Comparison of ENCODE assay signal across 10 mouse cellular contexts in genomic region chr5:134544516-134545241, GRCm38 (mm10). TPM values are rescaled to one million over a fixed set of nuclear protein-coding genes. Genes with fewer than 3 reads are reported as not detected.
A peak's percentile ranks its signal among the peaks of the same experiment; 100 is the strongest.
DNase-seq lines count a peak whose midpoint lies in the region; ATAC-seq and TF ChIP-seq lines count a peak whose summit lies in the region.
"Had no signal": no experiment of that assay in that cellular context is flagged by ENCODE, and none has a peak within 500 bp of the region (broad histone marks: within the 10 kb centered on the region; RNA-seq: fewer than 3 reads in every experiment).

No protein-coding gene starts in this region.

- no peaks in the 10 kb centered on the region for H3K27me3 ChIP-seq in forebrain, embryonic 12.5 days
- no peaks in the 10 kb centered on the region for H3K27me3 ChIP-seq in forebrain, embryonic 14.5 days (replicated peaks; ENCODE audit: control insufficient read depth, insufficient read depth, low read length)
- H3K27me3 ChIP-seq in midbrain, embryonic 13.5 days = no peaks in the 10 kb centered on the region
- no peaks in the 10 kb centered on the region for H3K27me3 ChIP-seq in midbrain, embryonic 10.5 days (ENCODE audit: low read depth, poor library complexity, severe bottlenecking)
- no peaks in the 10 kb centered on the region for H3K27me3 ChIP-seq in thymus, adult 2 months (ENCODE audit: control insufficient read depth, insufficient read depth, low read length)
- H3K27me3 ChIP-seq: embryonic facial prominence, embryonic 15.5 days had no signal

- no peak overlapping the region for H3K4me2 ChIP-seq in forebrain, embryonic 12.5 days
- no peak overlapping the region for H3K4me2 ChIP-seq in forebrain, embryonic 14.5 days (ENCODE audit: low read length)
- H3K4me2 ChIP-seq in midbrain, embryonic 13.5 days (replicated peaks) = no peak overlapping the region
- H3K4me2 ChIP-seq: embryonic facial prominence, embryonic 15.5 days had no signal

- peaks cover 52% of the 10 kb centered on the region for H3K4me1 ChIP-seq in forebrain, embryonic 12.5 days
- H3K4me1 ChIP-seq in forebrain, embryonic 14.5 days (ENCODE audit: control insufficient read depth, insufficient read depth, low read length) = peaks cover 4% of the 10 kb centered on the region; the same call in 1 of the 2 replicates
- peaks cover 65% of the 10 kb centered on the region for H3K4me1 ChIP-seq in midbrain, embryonic 13.5 days (replicated peaks)
- H3K4me1 ChIP-seq in midbrain, embryonic 10.5 days = peaks cover 57% of the 10 kb centered on the region
- H3K4me1 ChIP-seq in thymus, adult 2 months (replicated peaks; ENCODE audit: control insufficient read depth, insufficient read depth, low read length) = peaks cover 10% of the 10 kb centered on the region

- TF ChIP-seq CTCF in gastrocnemius, adult 2 months (IDR thresholded peaks at IDR 0.05) = no peak
- TF ChIP-seq CTCF in thymus, adult 2 months (IDR thresholded peaks at IDR 0.05; ENCODE audit: borderline replicate concordance, control insufficient read depth, extremely low read depth, insufficient read depth, low read length, poor library complexity) = no peak

- H3K4me3 ChIP-seq in forebrain, embryonic 12.5 days (replicated peaks) = no peak overlapping the region
- no peak overlapping the region for H3K4me3 ChIP-seq in forebrain, embryonic 14.5 days (ENCODE audit: low read depth, low read length)
- no peak overlapping the region for H3K4me3 ChIP-seq in midbrain, embryonic 13.5 days (replicated peaks)
- H3K4me3 ChIP-seq in midbrain, embryonic 10.5 days = no peak overlapping the region
- peak overlapping the region; percentile 2; the same call in 1 of the 2 replicates for H3K4me3 ChIP-seq in gastrocnemius, adult 2 months
- H3K4me3 ChIP-seq in thymus, adult 2 months (ENCODE audit: control insufficient read depth, insufficient read depth, low read length) = no peak overlapping the region
- H3K4me3 ChIP-seq: embryonic facial prominence, embryonic 15.5 days had no signal

- TF ChIP-seq POLR2A in thymus, adult 2 months (IDR thresholded peaks at IDR 0.05; ENCODE audit: control insufficient read depth, extremely low read depth, insufficient read depth, low read length, poor library complexity) = no peak

- 0 out of 2 replicates have a peak overlapping the region, but pooled peaks have one; percentile 13 for H3K27ac ChIP-seq in forebrain, embryonic 12.5 days
- H3K27ac ChIP-seq in forebrain, embryonic 14.5 days (ENCODE audit: low read depth, low read length) = no peak overlapping the region
- H3K27ac ChIP-seq in midbrain, embryonic 13.5 days = peak overlapping the region; percentile 19; the same call in 1 of the 2 replicates
- no peak overlapping the region for H3K27ac ChIP-seq in midbrain, embryonic 10.5 days (replicated peaks)
- peak overlapping the region; percentile 66 for H3K27ac ChIP-seq in gastrocnemius, adult 2 months
- no peak overlapping the region for H3K27ac ChIP-seq in thymus, adult 2 months (ENCODE audit: control insufficient read depth, insufficient read depth, low read length)
- H3K27ac ChIP-seq: embryonic facial prominence, embryonic 15.5 days had no signal

- 72% methylated on average over 19 of the region's 19 CpGs for WGBS in forebrain, embryonic 12.5 days
- 66% methylated on average over 19 of the region's 19 CpGs for WGBS in forebrain, embryonic 14.5 days
- WGBS in midbrain, embryonic 13.5 days = 70% methylated on average over 19 of the region's 19 CpGs
- 68% methylated on average over 19 of the region's 19 CpGs for WGBS in midbrain, embryonic 10.5 days
- WGBS in thymus, adult 2 months = 92% methylated on average over 19 of the region's 19 CpGs

- DNase-seq in forebrain, embryonic 14.5 days (ENCODE audit: low spot score) = no peak
- no peak for DNase-seq in midbrain, embryonic 10.5 days (ENCODE audit: low spot score)
- peak; percentile 62 for DNase-seq in gastrocnemius, adult 2 months
- peak; percentile 40 for DNase-seq in lung, postnatal 36 days
- no peak for DNase-seq in thymus, adult 2 months

- H3K9ac ChIP-seq in forebrain, embryonic 12.5 days = no peak overlapping the region
- H3K9ac ChIP-seq in forebrain, embryonic 14.5 days (ENCODE audit: low read length) = no peak overlapping the region
- H3K9ac ChIP-seq in midbrain, embryonic 13.5 days (replicated peaks) = no peak overlapping the region
- H3K9ac ChIP-seq: embryonic facial prominence, embryonic 15.5 days had no signal

- 0 out of 2 replicates have a peak, but pooled peaks cover 4% of the 10 kb centered on the region for H3K36me3 ChIP-seq in forebrain, embryonic 12.5 days (replicated peaks)
- H3K36me3 ChIP-seq in forebrain, embryonic 14.5 days (ENCODE audit: control insufficient read depth, insufficient read depth, low read length) = peaks cover 8% of the 10 kb centered on the region; the same call in 1 of the 2 replicates
- H3K36me3 ChIP-seq in midbrain, embryonic 13.5 days = peaks cover 5% of the 10 kb centered on the region
- H3K36me3 ChIP-seq in midbrain, embryonic 10.5 days = peaks cover 18% of the 10 kb centered on the region
- H3K36me3 ChIP-seq in thymus, adult 2 months (ENCODE audit: control insufficient read depth, insufficient read depth, low read length) = no peaks in the 10 kb centered on the region
- H3K36me3 ChIP-seq: embryonic facial prominence, embryonic 15.5 days had no signal

- no peaks in the 10 kb centered on the region for H3K9me3 ChIP-seq in forebrain, embryonic 12.5 days
- no peaks in the 10 kb centered on the region for H3K9me3 ChIP-seq in forebrain, embryonic 14.5 days (replicated peaks; ENCODE audit: control insufficient read depth, low read length)
- H3K9me3 ChIP-seq in midbrain, embryonic 13.5 days = no peaks in the 10 kb centered on the region
- H3K9me3 ChIP-seq in midbrain, embryonic 10.5 days (replicated peaks) = no peaks in the 10 kb centered on the region
- H3K9me3 ChIP-seq: embryonic facial prominence, embryonic 15.5 days had no signal

- intact Hi-C loops in gastrocnemius, adult 2 months (cut with DNase I) = loop anchor here (5.0 kb wide), 1 partner anchor 38 kb away; the partner anchor contains the start of gene Rfc2

- no peak for ATAC-seq in forebrain, embryonic 12.5 days (ENCODE audit: low FRiP score)
- no peak for ATAC-seq in forebrain, embryonic 14.5 days
- peak; percentile 27; the same call in 1 of the 2 replicates for ATAC-seq in midbrain, embryonic 13.5 days
- ATAC-seq in erythroblast, adult 5-6 weeks (replicated peaks; ENCODE audit: low FRiP score, poor library complexity, severe bottlenecking) = no peak

RNA-seq across cellular contexts. Expression of gene Clip2, which starts 7.6 kb away (rescaled TPM):
- 9.8 and 11.1 TPM in 2 replicates for polyA plus RNA-seq in forebrain, embryonic 12.5 days (2016; fragmentation: Nextera tagmentation; extraction: Ambion mirVana)
- 11.1 and 15.6 TPM in 2 replicates for polyA plus RNA-seq in forebrain, embryonic 14.5 days (2014; fragmentation: Nextera tagmentation; extraction: Ambion mirVana)
- polyA plus RNA-seq in midbrain, embryonic 13.5 days (2015; fragmentation: Nextera tagmentation; extraction: Ambion mirVana) = 13.4 and 15.3 TPM in 2 replicates
- 4.6 and 6.2 TPM in 2 replicates for polyA plus RNA-seq in midbrain, embryonic 10.5 days (2016; fragmentation: Nextera tagmentation; extraction: Ambion mirVana)
- total RNA-seq in gastrocnemius, adult 2 months (2021) = 1 to 10 TPM; 3.0 to 4.2 TPM
- 0.21 and 0.96 TPM in 2 replicates for total RNA-seq in erythroblast, adult 5-6 weeks (2015; ENCODE audit: low replicate concordance)
- 2.1 and 4.0 TPM in 2 replicates for total RNA-seq in erythroblast, adult 5-6 weeks (2017; ENCODE audit: low replicate concordance)
- 23.4 and 26.0 TPM in 2 replicates for polyA plus RNA-seq in thymus, adult 2 months (2012; rRNA removed)

RNA-seq across cellular contexts. Expression of gene Syna, which starts 15.3 kb away (rescaled TPM):
- 0.14 and 0.27 TPM in 2 replicates for polyA plus RNA-seq in forebrain, embryonic 12.5 days (2016; fragmentation: Nextera tagmentation; extraction: Ambion mirVana)
- 0.10 TPM in 1 of 2 replicates, not detected in the other for polyA plus RNA-seq in forebrain, embryonic 14.5 days (2014; fragmentation: Nextera tagmentation; extraction: Ambion mirVana)
- polyA plus RNA-seq in midbrain, embryonic 13.5 days (2015; fragmentation: Nextera tagmentation; extraction: Ambion mirVana) = 0.47 and 0.48 TPM in 2 replicates
- 0.09 TPM in 2 replicates for polyA plus RNA-seq in midbrain, embryonic 10.5 days (2016; fragmentation: Nextera tagmentation; extraction: Ambion mirVana)
- not detected for total RNA-seq in gastrocnemius, adult 2 months (2021)
- 0.84 TPM in 1 of 2 replicates, not detected in the other for total RNA-seq in erythroblast, adult 5-6 weeks (2015; ENCODE audit: low replicate concordance)
- total RNA-seq in erythroblast, adult 5-6 weeks (2017; ENCODE audit: low replicate concordance) = not detected in 2 replicates
- 0.09 and 0.15 TPM in 2 replicates for polyA plus RNA-seq in thymus, adult 2 months (2012; rRNA removed)
- total RNA-seq: neutrophil, adult 5-6 weeks had no signal

RNA-seq across cellular contexts. Expression of gene Rfc2, which starts 36.5 kb away (rescaled TPM):
- polyA plus RNA-seq in forebrain, embryonic 12.5 days (2016; fragmentation: Nextera tagmentation; extraction: Ambion mirVana) = 305 and 325 TPM in 2 replicates
- polyA plus RNA-seq in forebrain, embryonic 14.5 days (2014; fragmentation: Nextera tagmentation; extraction: Ambion mirVana) = 240 and 256 TPM in 2 replicates
- polyA plus RNA-seq in midbrain, embryonic 13.5 days (2015; fragmentation: Nextera tagmentation; extraction: Ambion mirVana) = 215 and 219 TPM in 2 replicates
- 381 and 432 TPM in 2 replicates for polyA plus RNA-seq in midbrain, embryonic 10.5 days (2016; fragmentation: Nextera tagmentation; extraction: Ambion mirVana)
- 10 to 100 TPM; 18.3 to 19.8 TPM for total RNA-seq in gastrocnemius, adult 2 months (2021)
- 26.7 and 51.0 TPM in 2 replicates for total RNA-seq in erythroblast, adult 5-6 weeks (2015; ENCODE audit: low replicate concordance)
- total RNA-seq in erythroblast, adult 5-6 weeks (2017; ENCODE audit: low replicate concordance) = 14.7 and 23.7 TPM in 2 replicates
- polyA plus RNA-seq in thymus, adult 2 months (2012; rRNA removed) = 133 and 145 TPM in 2 replicates

Comparison
In these comparisons a context has a peak if more than half of its experiments do, and no peak if none do; other contexts are left out.
1. H3K27ac ChIP-seq: peak in forebrain, embryonic 12.5 days (single experiment), midbrain, embryonic 13.5 days (single experiment) and gastrocnemius, adult 2 months (single experiment); none in forebrain, embryonic 14.5 days (single experiment), midbrain, embryonic 10.5 days (single experiment) and thymus, adult 2 months (single experiment).
2. DNase-seq: peak in gastrocnemius, adult 2 months (single experiment) and lung, postnatal 36 days (single experiment); none in forebrain, embryonic 14.5 days (single experiment), midbrain, embryonic 10.5 days (single experiment) and thymus, adult 2 months (single experiment).